Comparison of ENCODE assay signal across 20 mouse cellular contexts in genomic region chr7:112831446-112831845, GRCm38 (mm10).
DNase-seq lines count a peak whose midpoint lies in the region; ATAC-seq and TF ChIP-seq lines count a peak whose summit lies in the region.
"Had no signal": no experiment of that assay in that cellular context is flagged by ENCODE, and none has a peak within 500 bp of the region (broad histone marks: within the 10 kb centered on the region; RNA-seq: fewer than 3 reads in every experiment).

No protein-coding gene starts in this region.

- no peak for DNase-seq in midbrain, embryonic 11.5 days (ENCODE audit: low spot score, missing footprints)
- peak; percentile 71 to 84 for DNase-seq in kidney, postnatal 36 days
- DNase-seq in limb, embryonic 10.5 days (ENCODE audit: low spot score) = no peak
- DNase-seq in cerebellum, adult 11-12 months = no peak
- DNase-seq: B cell, adult 2 months; cerebellum, adult 11 months; thymus, adult 2 months had no signal

- no peaks in the 10 kb centered on the region for H3K36me3 ChIP-seq in intestine, embryonic 16.5 days (ENCODE audit: control insufficient read depth, insufficient read depth, low read length)
- H3K36me3 ChIP-seq in intestine, postnatal 0 days (ENCODE audit: control insufficient read depth, insufficient read depth) = no peaks in the 10 kb centered on the region
- no peaks in the 10 kb centered on the region for H3K36me3 ChIP-seq in midbrain, embryonic 13.5 days
- no peaks in the 10 kb centered on the region for H3K36me3 ChIP-seq in midbrain, embryonic 11.5 days (ENCODE audit: control insufficient read depth, insufficient read depth, low read length)
- H3K36me3 ChIP-seq in kidney, embryonic 15.5 days = no peaks in the 10 kb centered on the region
- H3K36me3 ChIP-seq in limb, embryonic 10.5 days = no peaks in the 10 kb centered on the region
- H3K36me3 ChIP-seq: G1E; limb, embryonic 12.5 days; liver, embryonic 15.5 days had no signal

- H3K4me3 ChIP-seq in intestine, embryonic 16.5 days (ENCODE audit: low read length) = no peak overlapping the region
- H3K4me3 ChIP-seq in intestine, postnatal 0 days (ENCODE audit: low read depth, low read length) = no peak overlapping the region
- H3K4me3 ChIP-seq in midbrain, embryonic 13.5 days (replicated peaks) = no peak overlapping the region
- H3K4me3 ChIP-seq in midbrain, embryonic 11.5 days (ENCODE audit: low read depth, low read length) = no peak overlapping the region
- no peak overlapping the region for H3K4me3 ChIP-seq in kidney, embryonic 15.5 days (replicated peaks)
- H3K4me3 ChIP-seq in limb, embryonic 10.5 days = no peak overlapping the region
- H3K4me3 ChIP-seq: forebrain, embryonic 10.5 days; limb, embryonic 12.5 days; liver, embryonic 15.5 days had no signal

- WGBS in intestine, embryonic 16.5 days = 69% methylated on average over 4 of the region's 4 CpGs
- 53% methylated on average over 4 of the region's 4 CpGs for WGBS in intestine, postnatal 0 days
- WGBS in midbrain, embryonic 13.5 days = 83% methylated on average over 4 of the region's 4 CpGs
- 76% methylated on average over 4 of the region's 4 CpGs for WGBS in midbrain, embryonic 11.5 days
- 58% methylated on average over 4 of the region's 4 CpGs for WGBS in kidney, embryonic 15.5 days
- 73% methylated on average over 4 of the region's 4 CpGs for WGBS in limb, embryonic 10.5 days

- peaks cover 27% of the 10 kb centered on the region for H3K4me1 ChIP-seq in intestine, embryonic 16.5 days (ENCODE audit: control insufficient read depth, insufficient read depth, low read length)
- peaks cover 7% of the 10 kb centered on the region for H3K4me1 ChIP-seq in intestine, postnatal 0 days (replicated peaks; ENCODE audit: control insufficient read depth, insufficient read depth, low read length)
- peaks cover 39% of the 10 kb centered on the region for H3K4me1 ChIP-seq in midbrain, embryonic 13.5 days (replicated peaks)
- peaks cover 18% of the 10 kb centered on the region for H3K4me1 ChIP-seq in midbrain, embryonic 11.5 days (ENCODE audit: control insufficient read depth, insufficient read depth, low read length)
- peaks cover 80% of the 10 kb centered on the region for H3K4me1 ChIP-seq in kidney, embryonic 15.5 days
- peaks cover 58% of the 10 kb centered on the region for H3K4me1 ChIP-seq in limb, embryonic 10.5 days

- H3K4me2 ChIP-seq in intestine, embryonic 16.5 days (ENCODE audit: low read depth, low read length) = no peak overlapping the region
- no peak overlapping the region for H3K4me2 ChIP-seq in intestine, postnatal 0 days (replicated peaks; ENCODE audit: low read depth)
- H3K4me2 ChIP-seq in midbrain, embryonic 13.5 days (replicated peaks) = no peak overlapping the region
- H3K4me2 ChIP-seq in midbrain, embryonic 11.5 days = no peak overlapping the region
- no peak overlapping the region for H3K4me2 ChIP-seq in kidney, embryonic 15.5 days
- H3K4me2 ChIP-seq: limb, embryonic 12.5 days; liver, embryonic 15.5 days had no signal

- H3K27me3 ChIP-seq in intestine, embryonic 16.5 days (replicated peaks; ENCODE audit: control insufficient read depth, insufficient read depth, low read length) = no peaks in the 10 kb centered on the region
- no peaks in the 10 kb centered on the region for H3K27me3 ChIP-seq in intestine, postnatal 0 days (replicated peaks; ENCODE audit: control insufficient read depth, insufficient read depth, low read length)
- H3K27me3 ChIP-seq in midbrain, embryonic 13.5 days = peaks cover 14% of the 10 kb centered on the region; the same call in 1 of the 2 replicates
- H3K27me3 ChIP-seq in midbrain, embryonic 11.5 days (ENCODE audit: control insufficient read depth, insufficient read depth, low read length) = 0 out of 2 replicates have a peak, but pooled peaks cover 3% of the 10 kb centered on the region
- H3K27me3 ChIP-seq in kidney, embryonic 15.5 days = no peaks in the 10 kb centered on the region
- H3K27me3 ChIP-seq in limb, embryonic 10.5 days (ENCODE audit: low read depth, poor library complexity, severe bottlenecking) = no peaks in the 10 kb centered on the region
- H3K27me3 ChIP-seq: CH12.LX; limb, embryonic 12.5 days; liver, embryonic 15.5 days; Patski had no signal

- 0 out of 2 replicates have a peak overlapping the region, but pooled peaks have one; percentile 4 for H3K27ac ChIP-seq in intestine, embryonic 16.5 days (ENCODE audit: low read length)
- no peak overlapping the region for H3K27ac ChIP-seq in intestine, postnatal 0 days (ENCODE audit: low read depth, low read length)
- H3K27ac ChIP-seq in midbrain, embryonic 13.5 days = peak overlapping the region; percentile 19; the same call in 1 of the 2 replicates
- no peak overlapping the region for H3K27ac ChIP-seq in midbrain, embryonic 11.5 days (ENCODE audit: low read depth, low read length)
- peak overlapping the region; percentile 81 for H3K27ac ChIP-seq in kidney, embryonic 15.5 days
- H3K27ac ChIP-seq in limb, embryonic 10.5 days = no peak overlapping the region
- H3K27ac ChIP-seq: forebrain, embryonic 10.5 days; hindbrain, postnatal 0 days; limb, embryonic 12.5 days; liver, embryonic 15.5 days; macrophage had no signal

- ATAC-seq in intestine, embryonic 16.5 days = no peak
- ATAC-seq in intestine, postnatal 0 days = no peak
- no peak for ATAC-seq in midbrain, embryonic 13.5 days
- ATAC-seq in midbrain, embryonic 11.5 days (ENCODE audit: low FRiP score) = no peak
- ATAC-seq in kidney, embryonic 15.5 days (replicated peaks; ENCODE audit: low FRiP score) = peak; percentile 83
- ATAC-seq: hindbrain, postnatal 0 days; lung, postnatal 0 days; Patski had no signal

- TF ChIP-seq CTCF in intestine, postnatal 0 days (IDR thresholded peaks at IDR 0.05; ENCODE audit: low read depth) = no peak

- H3K9me3 ChIP-seq in intestine, embryonic 16.5 days (ENCODE audit: control insufficient read depth, low read length) = no peaks in the 10 kb centered on the region
- H3K9me3 ChIP-seq in intestine, postnatal 0 days (ENCODE audit: control insufficient read depth) = no peaks in the 10 kb centered on the region
- H3K9me3 ChIP-seq in midbrain, embryonic 13.5 days = no peaks in the 10 kb centered on the region
- no peaks in the 10 kb centered on the region for H3K9me3 ChIP-seq in midbrain, embryonic 11.5 days (ENCODE audit: control insufficient read depth, low read length)
- H3K9me3 ChIP-seq in kidney, embryonic 15.5 days (replicated peaks) = no peaks in the 10 kb centered on the region
- no peaks in the 10 kb centered on the region for H3K9me3 ChIP-seq in limb, embryonic 10.5 days (replicated peaks)
- H3K9me3 ChIP-seq: forebrain, embryonic 10.5 days; limb, embryonic 12.5 days; liver, embryonic 15.5 days had no signal

- no peak overlapping the region for H3K9ac ChIP-seq in intestine, embryonic 16.5 days (ENCODE audit: low read depth, low read length)
- no peak overlapping the region for H3K9ac ChIP-seq in intestine, postnatal 0 days (ENCODE audit: low read depth, low read length)
- H3K9ac ChIP-seq in midbrain, embryonic 13.5 days (replicated peaks) = no peak overlapping the region
- no peak overlapping the region for H3K9ac ChIP-seq in midbrain, embryonic 11.5 days (ENCODE audit: low read length)
- H3K9ac ChIP-seq in kidney, embryonic 15.5 days = no peak overlapping the region
- H3K9ac ChIP-seq: limb, embryonic 12.5 days; liver, embryonic 15.5 days had no signal

Comparison
In these comparisons a context has a peak if more than half of its experiments do, and no peak if none do; other contexts are left out.
1. H3K27ac ChIP-seq: peak in intestine, embryonic 16.5 days (single experiment), midbrain, embryonic 13.5 days (single experiment) and kidney, embryonic 15.5 days (single experiment); none in intestine, postnatal 0 days (single experiment), midbrain, embryonic 11.5 days (single experiment) and limb, embryonic 10.5 days (single experiment).
2. DNase-seq: peak in kidney, postnatal 36 days (2 of 2); none in midbrain, embryonic 11.5 days (single experiment), limb, embryonic 10.5 days (single experiment) and cerebellum, adult 11-12 months (single experiment).